Mouse (Mus musculus) cortical plate, adult 2 months (tissue): ENCODE data around the gene Ttll6.
"Not testable (repeated sequence)": the region's sequence is repeated elsewhere in the genome, so short reads cannot be mapped to it uniquely, and the experiment has no call there.

Experiments used
- CTCF ChIP-seq: fragments of 200-500 bp; IDR thresholded peaks from 2 replicates; pipeline ENCODE4 v1.5.1; 2011; ENCODE audit warnings: mild to moderate bottlenecking, control low read depth, low read length; ENCODE audit not compliant: insufficient read depth; ENCODE audit errors: extremely low read depth
- POLR2A ChIP-seq: fragments of 200-500 bp; IDR thresholded peaks from 2 replicates; pipeline ENCODE4 v1.6.1; 2011; ENCODE audit warnings: mild to moderate bottlenecking, low read length, control low read depth; ENCODE audit not compliant: insufficient read depth; ENCODE audit errors: extremely low read depth

GRCm38 (mm10) chr11:96110950-96111349 is 22.6 kb upstream of the Ttll6 start:
- TF ChIP-seq POLR2A, CTCF: not testable (repeated sequence)
